Mouse (Mus musculus): Measurements from ENCODE around the gene Sod1. TPM values are rescaled to one million over a fixed set of nuclear protein-coding genes. Genes with fewer than 3 reads are reported as not detected.

The Sod1 gene
- polyA plus RNA-seq, 1 experiment from 2014 or later, result 381 TPM

DNA sequence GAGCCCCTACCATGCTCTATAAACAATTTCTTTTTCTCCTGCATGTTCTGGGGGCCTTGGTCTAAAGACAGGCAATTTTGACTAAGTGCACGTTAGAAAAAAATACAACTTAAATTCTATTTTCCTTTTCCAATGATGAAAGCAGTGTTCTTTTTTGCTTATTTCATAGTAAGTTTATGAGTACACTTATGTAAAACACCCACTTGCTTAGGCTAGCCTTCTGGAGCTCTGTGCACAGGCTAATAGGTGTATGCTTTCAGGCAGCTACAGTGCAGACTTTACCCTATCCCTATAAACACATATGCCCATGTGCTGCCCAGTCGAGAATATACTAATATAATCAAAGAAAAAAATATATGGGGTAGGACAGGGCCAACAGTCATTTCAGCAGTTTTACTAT, 32.0 kb downstream of the Sod1 start:
- WGBS (ENCODE audit: missing documents), result 92% methylated on average over 2 of the region's 2 CpGs
- Histone ChIP-seq H3K27ac (no peak overlapping the region), H3K79me2 (ENCODE audit: inconsistent target) (peaks cover 4% of the 10 kb centered on the region; the same call in 1 of the 2 replicates), H3K4me3 (ENCODE audit: inconsistent target) (no peak overlapping the region), H3K36me3 (ENCODE audit: inconsistent target) (peaks cover 77% of the 10 kb centered on the region)

DNA sequence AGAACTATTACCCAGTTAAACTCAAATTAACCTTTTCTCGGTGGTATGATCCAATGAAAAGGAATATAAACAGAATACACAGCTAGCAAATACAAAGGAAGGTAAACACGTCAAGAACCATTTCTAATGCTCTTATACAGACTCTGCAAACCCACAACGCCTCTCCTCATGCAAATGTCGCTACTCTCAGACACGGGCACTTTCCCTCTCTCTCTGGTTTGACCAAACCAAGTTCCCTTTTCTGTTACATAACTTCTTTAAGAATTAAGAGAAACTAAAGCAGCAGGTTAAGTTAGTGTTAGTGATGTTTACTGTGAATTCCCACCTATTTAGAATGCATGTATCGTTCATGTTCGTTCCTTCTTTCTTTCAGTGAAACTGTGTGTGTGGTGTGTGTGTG, 38.4 kb downstream of the Sod1 start:
- Histone ChIP-seq H3K27ac (no peak overlapping the region), H3K36me3 (ENCODE audit: inconsistent target) (peaks cover 41% of the 10 kb centered on the region; the same call in 1 of the 2 replicates), H3K4me3 (ENCODE audit: inconsistent target) (no peak overlapping the region), H3K79me2 (ENCODE audit: inconsistent target) (peaks cover 41% of the 10 kb centered on the region)
- WGBS (ENCODE audit: missing documents), result 24% methylated on average over 7 of the region's 7 CpGs

DNA sequence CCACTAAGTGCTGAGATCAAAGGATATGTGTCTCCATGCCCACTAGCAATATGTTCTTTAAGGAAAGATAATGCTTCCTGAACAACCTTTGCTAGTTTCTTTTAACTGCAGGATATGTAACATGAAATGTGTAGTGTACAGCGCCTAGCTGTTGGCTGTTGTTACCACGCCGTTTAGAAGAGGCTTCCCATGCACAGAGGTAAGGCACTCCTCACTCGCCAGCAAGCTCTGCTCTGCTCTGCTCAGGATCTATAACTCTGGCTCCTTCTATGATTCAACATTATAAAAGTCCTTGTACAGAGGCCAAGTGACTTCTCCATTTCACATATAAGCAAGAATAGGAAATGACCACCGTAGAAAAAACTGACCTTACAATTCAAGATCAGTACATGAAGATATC, 39.1 kb downstream of the Sod1 start:
- WGBS (ENCODE audit: missing documents), result 77% methylated on average over 5 of the region's 5 CpGs
- peaks cover 34% of the 10 kb centered on the region; the same call in 1 of the 2 replicates for H3K36me3 ChIP-seq (ENCODE audit: inconsistent target)
- H3K27ac ChIP-seq, result no peak overlapping the region
- peaks cover 47% of the 10 kb centered on the region for H3K79me2 ChIP-seq (ENCODE audit: inconsistent target)
- H3K4me3 ChIP-seq (ENCODE audit: inconsistent target), result no peak overlapping the region

DNA sequence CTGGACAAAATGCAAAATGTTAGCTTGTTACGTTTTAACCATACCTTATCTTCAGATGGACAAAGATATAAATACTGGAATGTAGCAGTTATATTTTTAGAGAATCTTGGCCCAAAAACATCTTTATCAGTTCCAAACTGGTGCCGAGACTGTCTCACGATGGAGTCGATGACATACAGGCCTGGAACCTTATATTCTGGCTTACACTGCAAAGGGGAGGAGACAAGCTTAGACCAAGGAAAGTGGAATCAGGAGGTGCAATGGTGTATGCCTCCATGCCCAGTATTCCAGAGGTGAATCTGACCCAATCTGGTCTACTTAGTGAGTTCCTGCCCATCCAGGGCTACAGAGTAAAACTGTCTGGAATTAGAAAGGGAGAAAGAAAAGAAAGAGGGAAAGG, 39.5 kb downstream of the Sod1 start:
- peaks cover 52% of the 10 kb centered on the region for H3K79me2 ChIP-seq (ENCODE audit: inconsistent target)
- H3K36me3 ChIP-seq (ENCODE audit: inconsistent target), result peaks cover 32% of the 10 kb centered on the region; the same call in 1 of the 2 replicates
- H3K4me3 ChIP-seq (ENCODE audit: inconsistent target), result no peak overlapping the region
- 82% methylated on average over 4 of the region's 4 CpGs for WGBS (ENCODE audit: missing documents)
- H3K27ac ChIP-seq, result no peak overlapping the region

DNA sequence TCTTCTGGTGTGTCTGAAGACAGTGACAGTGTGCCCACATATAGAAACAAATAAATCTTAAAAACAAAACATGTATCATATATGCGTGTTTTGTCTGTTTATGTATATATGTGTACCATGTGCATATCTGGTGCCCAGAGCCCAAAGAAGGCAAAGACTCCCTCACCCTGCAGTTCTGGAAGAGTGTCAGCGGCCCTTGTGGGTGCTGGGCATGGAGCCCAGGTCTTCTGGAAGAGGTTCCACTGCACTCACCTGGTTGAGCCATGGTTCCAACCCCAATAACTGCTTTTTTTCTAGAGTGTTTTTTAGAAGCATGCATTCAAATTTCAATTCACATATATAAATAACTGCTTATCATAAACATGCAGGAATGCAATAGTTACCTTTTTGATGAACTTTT, 41.2 kb downstream of the Sod1 start:
- peaks cover 69% of the 10 kb centered on the region for H3K79me2 ChIP-seq (ENCODE audit: inconsistent target)
- WGBS (ENCODE audit: missing documents), result 95% methylated on average over 2 of the region's 2 CpGs
- no peak overlapping the region for H3K4me3 ChIP-seq (ENCODE audit: inconsistent target)
- H3K36me3 ChIP-seq (ENCODE audit: inconsistent target), result peaks cover 26% of the 10 kb centered on the region; the same call in 1 of the 2 replicates
- H3K27ac ChIP-seq, result no peak overlapping the region

DNA sequence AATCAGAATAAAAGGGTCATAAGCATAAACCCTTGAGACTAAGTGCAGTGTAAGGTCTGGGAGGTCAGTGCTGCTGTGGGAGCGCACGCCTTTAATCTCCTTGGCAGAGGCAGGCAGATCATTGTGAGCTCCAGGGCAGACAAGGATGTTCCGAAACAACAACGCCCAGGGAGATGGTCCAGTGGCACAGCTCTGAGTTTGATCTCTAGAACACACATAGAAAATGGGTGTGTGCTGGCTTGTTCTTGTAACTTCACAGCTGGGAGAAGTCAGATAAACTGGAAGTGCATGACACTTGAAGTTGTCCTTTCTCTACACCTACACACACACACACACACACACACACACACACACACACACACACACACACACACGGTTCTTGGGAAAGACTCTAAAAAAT, 43.5 kb downstream of the Sod1 start:
- Histone ChIP-seq H3K79me2 (ENCODE audit: inconsistent target) (peaks cover 83% of the 10 kb centered on the region), H3K36me3 (ENCODE audit: inconsistent target) (peaks cover 11% of the 10 kb centered on the region; the same call in 1 of the 2 replicates), H3K4me3 (ENCODE audit: inconsistent target) (no peak overlapping the region), H3K27ac (no peak overlapping the region)
- WGBS (ENCODE audit: missing documents), result 98% methylated on average over 4 of the region's 5 CpGs

DNA sequence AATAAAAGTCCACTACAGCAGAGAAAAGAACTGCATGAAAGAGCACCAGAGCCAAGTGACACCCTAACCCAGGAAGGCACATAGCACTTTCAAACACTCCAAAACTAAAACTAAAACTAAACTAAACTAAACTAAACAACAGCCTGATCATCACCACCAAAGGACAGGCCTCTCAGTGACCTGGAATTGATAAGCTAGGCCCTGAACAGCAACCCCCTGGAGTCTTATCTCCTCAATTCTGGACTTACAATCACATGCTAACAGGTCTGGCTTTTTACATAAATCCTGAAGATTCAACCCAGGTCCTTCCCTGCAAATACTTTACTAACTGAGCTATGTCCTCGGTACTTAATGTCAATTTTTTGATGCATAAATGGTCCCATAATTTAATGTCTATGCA, 44.6 kb downstream of the Sod1 start:
- no peak overlapping the region for H3K4me3 ChIP-seq (ENCODE audit: inconsistent target)
- 92% methylated on average over 1 of the region's 1 CpGs for WGBS (ENCODE audit: missing documents)
- 0 out of 2 replicates have a peak, but pooled peaks cover 9% of the 10 kb centered on the region for H3K36me3 ChIP-seq (ENCODE audit: inconsistent target)
- H3K79me2 ChIP-seq (ENCODE audit: inconsistent target), result peaks cover 94% of the 10 kb centered on the region
- no peak overlapping the region for H3K27ac ChIP-seq

DNA sequence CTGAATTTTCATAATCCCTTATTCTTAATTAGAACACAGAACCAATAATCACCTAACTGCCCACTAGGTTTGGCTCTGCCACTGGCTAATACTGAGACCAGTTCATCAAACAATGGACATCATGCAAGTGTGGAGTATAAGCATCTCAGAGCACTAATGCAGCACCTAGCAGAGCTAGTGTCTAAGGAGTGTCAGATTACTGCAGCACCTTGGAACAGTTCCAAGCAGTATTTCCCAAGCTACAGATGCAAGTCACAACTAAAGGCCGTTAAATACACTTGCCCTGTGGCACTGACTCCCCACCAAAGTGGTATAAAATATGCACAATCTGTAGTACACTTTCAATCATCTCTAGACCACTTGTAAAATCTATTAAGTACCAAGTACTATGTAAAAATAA, 46.0 kb downstream of the Sod1 start:
- 25% methylated on average over 1 of the region's 1 CpGs for whole genome bisulfite sequencing (ENCODE audit: missing documents)
- H3K79me2 ChIP-seq (ENCODE audit: inconsistent target), result peaks cover 100% of the 10 kb centered on the region

DNA sequence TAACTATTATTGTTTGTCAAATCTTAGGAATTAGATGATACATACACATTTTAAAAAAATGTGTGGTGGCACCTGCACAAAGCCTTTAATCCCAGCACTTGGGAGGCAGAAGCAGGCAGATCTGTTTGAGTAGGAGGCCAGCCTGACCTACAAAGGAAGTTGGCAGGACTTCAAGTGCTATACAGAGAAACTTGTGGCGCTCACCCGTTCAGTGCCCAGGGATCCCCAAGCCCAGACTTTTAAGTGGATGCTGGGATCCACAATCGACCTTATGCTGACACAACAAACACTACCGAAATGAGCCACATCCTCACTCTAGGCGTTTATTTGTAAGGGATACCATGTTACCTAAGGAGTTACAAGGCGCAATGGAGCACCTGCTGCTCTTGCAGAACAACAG, 55.0 kb downstream of the Sod1 start:
- H3K27ac ChIP-seq, result no peak overlapping the region
- no peak overlapping the region for H3K4me3 ChIP-seq (ENCODE audit: inconsistent target)
- H3K36me3 ChIP-seq (ENCODE audit: inconsistent target), result no peaks in the 10 kb centered on the region
- peaks cover 100% of the 10 kb centered on the region for H3K79me2 ChIP-seq (ENCODE audit: inconsistent target)
- WGBS (ENCODE audit: missing documents), result 67% methylated on average over 6 of the region's 6 CpGs

More for the DNA sequence above, 46.0 kb downstream of the Sod1 start:
- no peak overlapping the region for H3K4me3 ChIP-seq (ENCODE audit: inconsistent target)
- no peak overlapping the region for H3K27ac ChIP-seq
- H3K36me3 ChIP-seq (ENCODE audit: inconsistent target), result 0 out of 2 replicates have a peak, but pooled peaks cover 6% of the 10 kb centered on the region

Other genes starting within 250 kb of the Sod1 start
- 2.5 to 6.1 TPM (median 3.5 TPM) in 3 replicates for gene Tiam1, start 77.0 kb upstream of the Sod1 start, polyA plus RNA-seq (2018)
- 18.1 to 28.6 TPM (median 21.2 TPM) in 3 replicates for gene Scaf4, start 63.7 kb downstream of the Sod1 start, polyA plus RNA-seq (2018)
- gene Hunk, start 165.3 kb downstream of the Sod1 start, polyA plus RNA-seq (2018), result not detected in 3 replicates

Data from macrophage (primary cell).